Mouse (Mus musculus): Measurements from ENCODE around the gene Vwa8. TPM values are rescaled to one million over a fixed set of nuclear protein-coding genes. Genes with fewer than 3 reads are reported as not detected.

Vwa8 gene
- total RNA-seq, 2 experiments from 2014 or later, result 42.9 to 46.3 TPM

DNA sequence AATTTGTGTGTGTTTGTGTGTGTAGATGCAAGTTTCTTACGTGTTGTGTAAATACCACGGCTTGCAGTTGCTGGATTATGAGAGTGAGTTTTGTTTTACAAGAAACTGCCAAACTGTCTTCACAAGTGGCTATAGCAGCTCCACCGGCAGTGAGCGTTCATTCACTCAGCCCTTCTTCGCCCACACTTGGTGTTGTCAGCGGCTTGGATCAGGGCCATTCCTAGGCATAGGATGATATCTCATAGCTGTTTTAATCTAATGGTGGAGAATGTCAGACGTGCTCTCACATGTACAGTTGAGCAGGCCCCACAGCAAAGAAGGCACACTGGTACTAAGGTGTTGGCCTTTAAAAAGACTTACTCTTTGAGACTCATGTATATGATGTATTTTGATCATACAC is 328.9 kb downstream of the Vwa8 start:
- no peak for DNase-seq (ENCODE audit: low spot score in 2 of 2)

DNA sequence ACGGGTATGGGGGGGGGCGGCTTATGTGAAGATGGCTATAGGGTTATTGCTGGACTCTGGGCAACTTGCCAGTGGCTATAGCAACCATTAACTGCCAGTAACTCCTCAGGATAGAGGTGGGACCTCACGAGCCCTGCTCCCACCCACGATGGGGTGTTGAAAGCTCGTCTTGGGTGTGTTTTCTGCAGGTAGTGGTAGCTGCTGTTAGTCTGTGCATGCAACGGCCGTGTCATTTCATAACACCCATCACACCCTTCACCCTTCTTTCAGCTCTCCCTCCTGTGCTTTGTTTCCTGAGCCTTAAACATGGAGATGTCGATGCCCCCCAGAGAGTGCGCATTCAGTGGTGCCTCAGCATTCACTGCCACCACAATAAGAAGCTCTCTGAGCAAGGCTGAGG is 329.4 kb downstream of the Vwa8 start:
- DNase-seq (ENCODE audit: low spot score in 2 of 2), result no peak

DNA sequence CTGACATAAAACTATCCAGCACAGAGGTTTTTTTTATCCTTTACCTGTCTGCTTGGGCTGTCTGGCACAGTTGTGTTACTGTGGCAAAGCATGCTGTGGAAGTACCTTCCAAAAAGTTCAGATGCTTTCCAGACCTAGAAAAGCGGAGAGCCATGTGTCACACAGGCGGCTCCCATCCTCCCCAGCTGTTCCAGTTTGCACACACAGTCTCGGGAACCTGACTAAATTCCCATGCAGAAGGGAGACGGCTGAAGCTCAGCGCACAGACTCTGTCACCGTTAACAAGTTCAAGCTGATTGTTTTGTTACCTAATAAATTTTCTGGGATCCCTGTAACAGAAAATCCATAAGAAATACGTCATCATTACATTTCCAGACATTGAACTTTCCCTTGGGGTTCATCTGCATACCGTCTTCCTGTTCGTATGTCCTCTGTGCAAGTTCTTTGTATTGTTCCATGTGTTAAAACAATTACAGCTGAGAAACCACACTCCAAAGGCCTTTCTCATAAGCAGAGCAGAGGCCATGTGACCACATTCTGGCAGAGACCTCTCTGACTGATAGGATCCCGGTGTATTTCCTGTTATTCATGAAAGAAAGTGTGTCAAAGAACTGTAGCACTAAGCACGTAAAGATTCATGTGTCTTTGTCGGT is 331.4 kb downstream of the Vwa8 start:
- no peak for DNase-seq (ENCODE audit: low spot score in 2 of 2)

DNA sequence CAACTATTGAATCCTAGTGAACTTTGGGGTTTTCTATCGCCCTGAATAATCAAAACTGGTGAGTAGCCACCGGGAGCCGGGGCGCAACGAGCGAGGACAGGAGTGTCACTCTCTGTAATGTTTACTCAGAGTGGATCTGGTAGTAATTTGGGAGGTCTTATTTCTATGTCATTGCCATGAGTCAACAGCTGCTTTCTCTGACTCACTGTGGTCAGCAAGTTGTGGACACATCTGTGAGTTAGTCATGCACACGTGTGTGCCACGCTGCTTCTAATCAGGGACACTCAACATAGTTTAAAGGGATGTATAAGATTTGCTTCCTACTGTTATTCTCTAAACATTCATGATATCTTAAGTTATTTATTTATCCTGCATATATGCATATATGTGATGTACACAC is 332.9 kb downstream of the Vwa8 start:
- DNase-seq (ENCODE audit: low spot score in 2 of 2), result no peak

DNA sequence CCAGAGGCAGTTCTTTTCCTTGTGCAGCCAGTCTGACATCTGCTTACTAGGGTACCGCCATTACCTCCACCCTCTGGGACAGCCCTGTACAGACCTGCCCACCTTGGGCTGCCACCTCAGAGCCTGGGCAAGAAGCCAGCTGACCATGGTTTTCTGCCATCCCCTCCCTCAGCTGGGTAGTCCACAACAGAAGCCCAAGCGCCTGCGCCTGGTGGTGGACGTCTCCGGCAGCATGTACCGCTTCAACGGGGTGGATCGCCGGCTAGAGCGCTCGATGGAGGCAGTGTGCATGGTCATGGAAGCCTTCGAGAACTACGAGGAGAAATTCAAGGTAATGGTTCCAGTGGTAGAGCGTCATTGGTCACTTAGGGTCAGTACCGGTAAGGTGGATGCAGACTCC is 333.9 kb downstream of the Vwa8 start:
- DNase-seq (ENCODE audit: low spot score in 2 of 2), result no peak

DNA sequence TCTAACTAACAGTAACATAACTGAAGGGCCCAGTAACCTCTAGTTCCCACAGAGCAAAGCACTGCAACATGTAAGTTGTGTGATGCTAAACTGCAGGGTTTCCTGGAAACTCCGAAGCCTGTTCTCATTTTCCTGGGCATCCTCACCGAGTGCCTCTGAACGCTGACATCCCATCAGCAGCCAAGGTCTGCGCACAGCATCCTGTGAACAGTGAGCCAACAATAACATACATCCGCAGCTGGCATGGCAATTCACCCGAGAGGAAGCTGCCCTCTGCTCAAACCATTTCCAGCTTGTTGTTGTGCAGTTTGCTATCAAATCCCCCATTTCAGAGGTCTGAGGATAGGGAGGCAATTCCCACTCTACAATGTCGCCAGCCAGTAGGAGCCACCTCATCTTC is 334.4 kb downstream of the Vwa8 start:
- DNase-seq (ENCODE audit: low spot score in 2 of 2), result no peak

DNA sequence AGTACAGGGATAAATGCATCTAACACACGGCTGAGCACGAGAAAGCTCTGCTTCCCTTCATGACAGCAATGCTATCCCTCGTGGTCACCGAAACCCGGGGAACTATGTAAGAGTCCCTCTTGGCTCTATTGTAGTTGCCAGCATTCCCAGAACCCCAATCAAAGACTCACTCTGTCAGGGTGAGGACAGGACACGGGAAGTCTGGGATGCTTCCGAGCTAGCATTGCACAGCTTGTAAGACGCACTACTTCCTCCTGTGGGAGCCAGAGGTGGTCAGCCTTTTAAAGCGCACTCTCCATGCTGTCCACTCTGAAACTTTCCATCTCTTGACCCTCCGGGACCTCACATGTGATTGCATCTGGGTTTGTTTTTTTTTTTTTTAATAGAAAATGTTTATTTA is 335.2 kb downstream of the Vwa8 start:
- no peak for DNase-seq (ENCODE audit: low spot score in 2 of 2)

DNA sequence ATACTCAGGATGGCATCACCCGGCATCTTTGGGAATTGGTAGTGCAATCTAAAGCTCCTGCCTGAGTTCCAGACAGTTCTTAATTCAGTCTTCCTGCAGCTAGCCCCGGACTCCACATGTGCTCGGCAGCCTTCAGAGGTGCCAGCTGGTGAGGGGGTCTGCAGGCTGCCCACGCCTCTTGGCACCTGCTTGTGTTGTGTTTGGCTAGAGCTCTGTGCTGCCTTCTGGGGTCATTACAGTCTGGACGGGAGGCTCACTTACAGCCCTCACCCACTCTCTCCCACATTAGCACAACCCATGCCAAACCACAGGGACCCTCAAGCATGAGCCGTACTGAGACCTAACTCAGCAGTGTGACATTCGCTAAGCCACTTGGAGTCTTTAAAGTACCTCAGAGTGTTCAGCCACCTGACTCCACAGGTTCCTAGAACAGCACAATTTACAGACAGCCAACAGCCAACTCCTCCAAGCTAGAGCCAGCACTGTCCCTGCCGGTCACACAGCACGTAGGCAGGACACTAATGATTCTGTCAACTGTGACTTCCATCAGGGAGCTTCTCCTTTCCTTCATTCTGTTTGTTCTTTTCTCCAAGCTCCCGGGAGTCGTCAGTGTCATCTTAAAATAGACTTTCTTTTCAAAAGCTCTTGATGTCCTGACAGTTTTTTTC is 336.3 kb downstream of the Vwa8 start:
- DNase-seq (ENCODE audit: low spot score in 2 of 2), result no peak

DNA sequence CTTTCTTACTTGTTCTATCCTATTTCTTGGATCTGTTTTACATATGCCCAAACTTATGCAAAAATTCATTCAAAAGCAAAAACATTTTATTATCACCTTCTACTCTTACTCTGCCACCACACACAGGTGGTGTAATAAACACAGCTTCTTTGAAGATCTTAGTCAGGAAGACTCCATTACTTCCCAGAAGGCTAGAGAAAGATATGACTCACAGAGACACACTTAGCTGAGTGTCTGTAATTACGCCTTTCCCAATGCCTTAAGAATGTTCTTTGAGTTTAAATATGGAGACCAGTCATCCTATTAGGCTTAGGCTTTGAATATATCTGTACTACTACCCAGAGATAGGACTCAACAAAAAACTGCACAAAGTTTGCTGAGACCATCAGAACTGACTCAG is 338.1 kb downstream of the Vwa8 start:
- DNase-seq (ENCODE audit: low spot score in 2 of 2), result no peak

DNA sequence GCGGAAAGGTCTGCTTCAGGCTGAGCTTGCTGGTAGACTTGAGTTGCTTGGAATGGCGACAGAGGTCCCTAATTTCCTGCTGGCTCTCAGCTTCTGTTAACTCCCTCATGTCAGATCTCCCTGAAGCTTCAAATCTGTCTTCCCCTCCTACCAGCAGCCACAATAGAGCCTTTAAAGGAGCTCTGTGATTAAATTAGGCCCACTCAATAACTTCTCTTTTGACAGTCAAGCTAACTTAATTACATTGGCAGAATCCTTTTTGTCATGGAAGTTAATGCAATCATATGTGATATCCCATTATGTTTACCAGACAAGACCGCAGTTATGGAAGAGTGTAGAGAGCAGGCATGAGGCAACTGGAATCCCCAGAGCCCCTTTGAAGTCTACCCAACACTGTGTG is 347.9 kb downstream of the Vwa8 start:
- no peak for DNase-seq (ENCODE audit: low spot score in 2 of 2)

DNA sequence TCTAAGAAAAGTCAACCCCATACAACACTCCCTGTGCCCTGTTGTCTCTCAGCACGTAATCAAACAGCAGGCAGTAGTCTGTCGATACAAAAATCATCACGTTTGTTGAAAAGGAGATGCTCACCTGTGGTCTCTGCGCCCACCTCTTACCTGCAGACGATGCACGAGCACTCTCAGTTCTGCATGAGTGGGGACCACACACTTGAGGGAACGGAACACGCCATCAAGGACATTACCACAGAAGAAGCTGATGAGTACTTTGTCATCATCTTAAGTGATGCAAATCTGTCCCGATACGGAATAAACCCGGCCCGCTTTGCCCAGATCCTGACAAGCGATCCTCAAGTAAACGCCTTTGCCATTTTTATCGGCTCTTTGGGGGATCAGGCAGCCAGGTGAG is 349.2 kb downstream of the Vwa8 start:
- DNase-seq (ENCODE audit: low spot score in 2 of 2), result no peak

DNA sequence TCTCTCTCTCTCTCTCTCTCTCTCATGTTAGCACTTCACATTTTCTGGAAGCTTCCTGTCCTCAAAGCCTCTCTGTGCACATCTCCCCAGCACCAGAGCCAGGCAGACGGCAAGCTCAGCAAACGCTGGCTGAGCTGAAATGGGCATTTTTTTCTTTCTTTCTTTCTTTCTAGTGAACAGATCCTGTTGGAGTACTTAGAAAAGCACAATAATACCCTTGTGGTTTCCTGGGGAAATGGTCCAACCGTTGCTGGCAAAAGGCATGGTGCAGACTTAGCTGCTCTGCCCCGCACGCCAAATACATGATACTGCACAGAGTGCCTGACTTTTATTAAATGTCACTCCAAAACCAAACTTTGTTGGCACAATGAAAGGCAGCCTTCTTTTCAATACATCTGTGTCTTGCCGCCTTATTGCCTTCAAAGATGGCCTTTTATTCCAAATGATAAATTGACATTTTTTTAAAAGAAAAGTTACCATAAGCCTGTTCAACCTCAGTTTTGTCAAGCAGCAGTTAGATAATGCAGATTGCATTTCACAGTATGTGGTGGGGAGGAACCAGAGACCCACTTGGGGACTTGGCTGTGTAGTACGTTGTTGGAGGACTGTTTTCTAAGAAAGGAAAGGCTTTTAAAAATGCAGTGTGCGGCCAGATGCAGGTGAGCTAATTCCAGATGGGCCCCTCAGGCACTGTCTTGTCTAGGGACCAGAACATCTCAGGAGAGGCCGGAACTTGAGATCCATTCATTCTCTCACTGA is 351.5 kb downstream of the Vwa8 start:
- peak in 1 of 2 experiments; percentile 54 for DNase-seq (ENCODE audit: low spot score in 2 of 2)

DNA sequence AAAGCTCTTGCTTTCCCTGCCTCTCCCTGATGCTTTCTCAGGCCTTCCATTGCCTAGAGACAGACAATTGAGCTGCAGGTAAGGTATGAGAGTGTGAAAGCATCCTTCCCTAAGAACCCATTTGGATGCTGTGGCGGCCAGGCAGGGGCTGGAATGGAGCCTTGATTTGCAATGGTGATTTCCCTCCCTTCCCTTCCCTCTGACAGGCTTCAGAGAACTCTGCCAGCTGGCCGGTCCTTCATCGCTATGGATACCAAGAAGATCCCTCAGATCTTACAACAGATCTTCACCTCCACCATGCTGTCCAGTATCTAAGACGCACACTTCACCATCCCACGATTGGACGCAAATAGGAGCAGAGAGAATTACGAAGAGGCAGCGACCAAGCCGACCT is 352.0 kb downstream of the Vwa8 start:
- no peak for DNase-seq (ENCODE audit: low spot score in 2 of 2)

DNA sequence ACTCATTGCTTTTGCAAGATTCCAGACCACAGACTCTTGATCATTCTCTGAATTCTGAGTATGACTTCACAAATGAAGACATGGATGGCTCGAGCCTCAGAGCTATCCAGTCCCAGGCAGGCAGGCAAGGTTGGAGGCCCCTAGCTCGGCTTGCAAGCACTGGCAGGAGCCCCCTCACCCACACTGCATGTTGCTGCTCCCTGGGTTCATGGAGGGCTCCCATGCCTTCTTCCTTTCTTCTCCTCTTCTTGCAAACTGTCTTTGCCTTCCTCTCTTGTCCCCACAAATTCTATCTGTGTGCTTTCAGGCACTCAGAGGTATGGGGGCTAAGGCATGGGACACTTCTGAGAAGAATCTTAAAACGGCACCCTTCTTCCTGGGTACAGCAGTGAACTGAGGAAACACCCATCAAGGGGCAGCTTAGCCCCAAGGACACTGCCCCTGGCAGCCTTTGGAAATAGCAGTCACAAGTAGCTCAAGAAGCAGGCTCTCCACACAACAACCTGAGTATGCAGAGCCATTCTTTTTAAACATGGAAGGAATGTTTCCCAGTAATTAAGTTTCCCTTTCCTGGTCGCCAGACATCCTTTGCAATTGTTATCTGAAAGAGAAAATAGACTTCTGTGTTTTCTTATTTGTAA is 354.0 kb downstream of the Vwa8 start:
- DNase-seq (ENCODE audit: low spot score in 2 of 2), result no peak

DNA sequence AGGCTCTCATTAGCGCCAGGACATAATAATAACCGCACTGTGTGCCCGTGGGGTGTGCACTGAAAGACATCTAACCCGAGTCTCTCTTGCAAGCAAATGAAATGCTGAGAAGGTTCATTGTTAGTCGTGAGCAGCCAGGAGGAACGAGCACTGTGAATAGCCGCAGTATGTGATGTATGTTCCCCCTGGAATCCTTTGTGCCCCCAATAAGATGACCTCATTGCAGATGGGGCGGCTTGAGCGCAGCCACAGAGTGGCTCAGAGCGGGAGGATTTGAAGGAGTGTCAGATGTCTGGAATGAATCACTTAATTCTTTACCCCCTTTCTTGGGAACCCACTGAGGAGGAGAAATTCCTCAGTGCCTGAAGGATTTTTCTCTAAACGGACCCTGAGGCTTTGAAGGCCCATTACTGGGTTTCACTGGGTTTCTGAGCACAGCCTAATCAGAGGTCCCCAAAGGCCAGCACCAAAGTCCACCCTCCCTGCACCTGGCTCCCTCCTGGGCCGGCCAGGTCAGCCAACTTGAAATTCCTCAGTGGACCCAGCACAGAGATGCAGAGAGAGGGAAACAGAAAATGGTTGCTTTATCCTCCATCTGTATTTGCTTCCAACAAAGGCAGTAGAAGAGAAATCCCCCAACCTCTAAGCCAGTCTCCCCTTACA is 354.8 kb downstream of the Vwa8 start:
- DNase-seq (ENCODE audit: low spot score in 2 of 2), result no peak

DNA sequence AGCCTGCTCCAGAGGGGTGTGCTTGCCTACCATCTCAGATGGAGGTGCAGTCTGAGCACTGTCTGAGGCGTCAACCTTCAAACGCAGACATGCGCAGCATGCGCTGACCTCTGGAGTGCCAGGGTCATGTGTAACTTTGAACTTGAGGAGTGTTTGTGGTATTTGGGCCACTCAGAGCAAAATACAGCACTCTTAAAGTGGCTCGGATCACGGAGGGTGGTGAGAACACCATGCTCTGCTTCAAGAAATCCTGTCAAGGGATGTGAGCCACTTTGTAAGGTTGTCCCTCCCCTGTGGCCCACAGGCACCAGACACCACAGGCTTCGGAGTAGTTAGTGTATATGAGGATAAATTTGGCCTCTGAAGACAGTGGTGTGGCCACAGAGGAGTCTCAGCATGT is 356.0 kb downstream of the Vwa8 start:
- no peak for DNase-seq (ENCODE audit: low spot score in 2 of 2)

DNA sequence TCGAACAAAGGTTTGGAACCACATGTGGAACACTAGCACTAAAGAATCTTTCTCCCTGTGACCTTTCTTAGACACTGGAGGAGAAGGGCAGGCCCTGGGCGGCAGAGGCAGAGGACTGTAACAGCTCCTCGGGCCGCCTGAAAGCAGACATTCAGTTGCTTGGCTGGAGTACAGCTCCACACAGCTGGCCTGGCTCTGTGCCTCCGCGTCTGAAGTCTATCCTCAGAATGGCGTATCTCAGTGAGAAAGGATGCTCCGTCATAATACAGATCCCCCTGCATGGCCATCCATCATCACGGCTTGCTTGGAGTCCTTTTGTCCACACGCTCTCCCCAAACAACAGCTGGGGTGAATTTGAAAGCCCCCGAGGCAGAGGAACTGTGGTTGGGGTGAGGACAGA is 357.4 kb downstream of the Vwa8 start:
- peak; percentile 52 to 88 for DNase-seq (ENCODE audit: low spot score in 2 of 2)

DNA sequence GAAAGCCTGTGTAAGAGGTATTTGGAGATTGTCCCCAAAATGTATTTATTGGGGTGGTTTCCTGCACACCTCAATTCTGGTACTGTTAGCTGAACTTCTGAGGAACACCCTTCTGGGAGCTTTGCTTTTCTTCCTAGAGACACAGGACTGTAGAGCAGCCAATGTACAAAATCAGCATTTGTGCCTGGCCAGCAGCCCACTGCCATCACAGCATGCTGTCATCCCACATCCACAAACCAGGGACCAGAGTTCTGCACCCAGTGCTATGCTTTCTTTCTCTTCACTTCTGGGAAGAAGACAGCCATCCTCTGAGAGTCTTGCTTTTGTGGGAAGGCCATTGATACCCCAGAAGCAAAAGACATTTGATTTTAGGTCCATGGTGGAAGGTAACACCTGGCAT is 359.6 kb downstream of the Vwa8 start:
- no peak for DNase-seq (ENCODE audit: low spot score in 2 of 2)

DNA sequence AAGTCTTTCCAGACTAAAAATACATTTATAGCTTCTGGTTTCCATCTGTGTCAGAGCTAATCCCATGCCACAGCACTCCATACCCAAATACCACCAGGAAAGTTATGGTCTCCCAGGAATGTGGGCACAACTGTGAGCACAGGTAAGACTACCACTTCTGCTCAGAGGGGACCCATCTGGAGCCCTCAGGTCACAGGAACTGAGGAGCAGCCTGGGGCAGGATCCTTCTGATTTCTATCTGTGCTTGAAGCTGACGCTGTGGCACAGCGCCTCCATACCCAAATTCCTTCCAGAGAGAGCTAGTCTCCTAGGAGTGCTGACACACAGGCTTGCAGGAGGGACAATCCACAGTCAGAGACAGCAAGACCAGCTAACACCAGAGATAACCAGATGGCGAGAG is 361.0 kb downstream of the Vwa8 start:
- no peak for DNase-seq (ENCODE audit: low spot score in 2 of 2)

DNA sequence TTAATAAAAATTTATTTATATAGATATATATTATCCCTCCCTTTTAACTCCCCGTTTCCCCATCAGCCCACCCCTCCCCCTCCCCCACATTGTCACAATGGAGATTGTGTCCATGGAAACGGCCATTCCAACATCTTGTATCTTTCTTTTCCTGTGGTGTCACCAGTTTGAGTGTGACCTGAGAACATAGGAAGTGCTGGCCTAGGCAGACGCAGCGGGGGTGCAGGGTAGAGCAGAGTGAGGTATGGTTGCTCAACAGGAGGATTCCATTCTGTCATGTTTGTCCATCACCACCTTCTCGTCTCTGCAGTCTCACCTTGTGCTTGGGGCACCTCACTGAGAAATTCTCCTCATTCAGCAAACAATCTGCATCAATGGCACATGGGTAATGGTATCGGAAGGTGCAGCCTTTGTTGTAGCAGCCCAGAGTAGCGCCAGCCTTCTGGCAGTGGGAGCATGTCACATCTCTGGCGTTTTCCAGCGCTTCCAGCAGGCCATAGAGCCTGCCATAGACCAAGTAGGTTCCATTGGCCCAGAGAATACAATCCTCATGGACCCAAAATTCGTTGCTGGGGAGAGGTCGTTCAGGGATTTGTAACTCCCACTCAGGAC is 363.6 kb downstream of the Vwa8 start:
- DNase-seq (ENCODE audit: low spot score in 2 of 2), result no peak

DNA sequence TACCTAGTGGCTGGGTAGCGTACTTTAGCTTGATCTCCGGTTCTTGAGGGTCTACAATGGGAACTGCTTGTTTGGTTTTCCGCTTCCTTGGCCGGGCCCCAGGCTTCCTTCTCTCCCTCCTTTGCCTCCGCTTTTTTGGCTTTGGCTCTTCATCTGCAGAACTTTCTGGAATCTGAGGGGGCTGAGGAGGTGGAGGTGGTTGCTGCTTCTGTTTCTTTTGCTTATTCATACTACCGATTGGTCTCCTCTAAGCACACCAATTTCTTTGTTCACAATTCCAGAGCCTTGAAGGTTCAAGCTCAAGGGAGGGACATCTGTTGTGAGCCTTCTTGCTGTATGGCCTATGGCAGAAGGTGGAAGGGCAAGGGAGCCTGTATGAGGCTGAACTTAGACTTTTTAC is 365.3 kb downstream of the Vwa8 start:
- no peak for DNase-seq (ENCODE audit: low spot score in 2 of 2)
